In the genomic region with DNA sequence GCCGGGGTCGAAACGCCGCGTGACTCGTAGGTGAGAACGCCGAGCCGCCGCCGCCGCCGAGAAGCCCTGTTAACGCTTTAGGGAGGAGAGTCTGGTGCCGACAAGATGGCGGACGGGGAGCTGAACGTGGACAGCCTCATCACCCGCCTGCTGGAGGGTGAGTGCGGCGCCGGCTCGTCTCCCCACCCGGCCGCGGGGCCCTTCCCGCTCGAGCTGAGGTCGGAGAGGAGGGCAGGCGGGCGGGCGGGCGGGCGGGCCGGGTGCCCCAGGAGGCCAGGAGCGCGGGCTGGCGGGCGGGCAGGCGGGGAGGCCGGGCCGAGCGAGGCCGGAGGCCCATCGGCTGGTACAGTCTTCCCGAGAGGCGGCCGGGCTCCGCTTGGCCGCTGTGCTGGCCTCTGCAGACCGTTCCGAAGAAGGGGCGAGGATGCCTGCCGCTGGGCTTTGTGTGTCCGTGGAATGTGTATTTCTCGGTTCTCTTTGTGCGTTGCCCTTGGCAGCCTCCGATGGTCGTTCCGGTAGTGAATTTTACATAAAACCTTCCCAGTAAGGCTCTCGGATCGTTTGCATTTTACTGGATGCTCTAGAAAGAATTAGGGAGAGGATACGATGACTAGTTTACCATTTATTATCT, we compare ENCODE assay signal across 8 mouse cellular contexts. TPM values are rescaled to one million over a fixed set of nuclear protein-coding genes. Genes with fewer than 3 reads are reported as not detected.
DNase-seq lines count a peak whose midpoint lies in the region; ATAC-seq lines count a peak whose summit lies in the region.

No protein-coding gene starts in this region.

- peak overlapping the region; percentile 70 for H3K4me2 ChIP-seq in heart, embryonic 14.5 days (ENCODE audit: low read length)
- H3K4me2 ChIP-seq in intestine, embryonic 16.5 days (ENCODE audit: low read depth, low read length), result peak overlapping the region; percentile 44; the same call in 1 of the 2 replicates
- H3K4me2 ChIP-seq in midbrain, embryonic 13.5 days (replicated peaks), result peak overlapping the region; percentile 64

- no peaks in the 10 kb centered on the region for H3K27me3 ChIP-seq in heart, embryonic 14.5 days (ENCODE audit: control insufficient read depth, insufficient read depth, low read length)
- no peaks in the 10 kb centered on the region for H3K27me3 ChIP-seq in intestine, embryonic 16.5 days (replicated peaks; ENCODE audit: control insufficient read depth, insufficient read depth, low read length)
- H3K27me3 ChIP-seq in midbrain, embryonic 13.5 days, result no peaks in the 10 kb centered on the region

- no peaks in the 10 kb centered on the region for H3K9me3 ChIP-seq in heart, embryonic 14.5 days (ENCODE audit: control insufficient read depth, low read length)
- no peaks in the 10 kb centered on the region for H3K9me3 ChIP-seq in intestine, embryonic 16.5 days (ENCODE audit: control insufficient read depth, low read length)
- H3K9me3 ChIP-seq in midbrain, embryonic 13.5 days, result no peaks in the 10 kb centered on the region

- peak overlapping the region; percentile 100 for H3K9ac ChIP-seq in heart, embryonic 14.5 days (ENCODE audit: low read length)
- H3K9ac ChIP-seq in intestine, embryonic 16.5 days (ENCODE audit: low read depth, low read length), result peak overlapping the region; percentile 98
- H3K9ac ChIP-seq in midbrain, embryonic 13.5 days (replicated peaks), result peak overlapping the region; percentile 97

- no peaks in the 10 kb centered on the region for H3K36me3 ChIP-seq in heart, embryonic 14.5 days (ENCODE audit: control insufficient read depth, insufficient read depth, low read length)
- H3K36me3 ChIP-seq in intestine, embryonic 16.5 days (ENCODE audit: control insufficient read depth, insufficient read depth, low read length), result no peaks in the 10 kb centered on the region
- no peaks in the 10 kb centered on the region for H3K36me3 ChIP-seq in midbrain, embryonic 13.5 days

- peak; percentile 64 for ATAC-seq in heart, embryonic 14.5 days (ENCODE audit: insufficient number of reproducible peaks, insufficient read depth, low FRiP score, low read depth)
- peak; percentile 17 for ATAC-seq in erythroblast, adult 5-6 weeks (replicated peaks; ENCODE audit: low FRiP score, poor library complexity, severe bottlenecking)
- ATAC-seq in intestine, embryonic 16.5 days, result peak; percentile 76
- peak; percentile 89 for ATAC-seq in midbrain, embryonic 13.5 days

- H3K4me3 ChIP-seq in heart, embryonic 14.5 days (ENCODE audit: control insufficient read depth in 1 of 2, insufficient read depth in 1 of 2, low read depth in 1 of 2, low read length in 2 of 2), result peak overlapping the region; percentile 93 to 98
- H3K4me3 ChIP-seq in intestine, embryonic 16.5 days (ENCODE audit: low read length), result peak overlapping the region; percentile 92
- peak overlapping the region; percentile 89 for H3K4me3 ChIP-seq in midbrain, embryonic 13.5 days (replicated peaks)

- no peak for DNase-seq in heart, adult 11 months
- peak; percentile 85 for DNase-seq in thymus, postnatal 4 days
- DNase-seq in thymus, postnatal 36 days, result no peak
- no peak for DNase-seq in gastrocnemius, adult 18-20 months (ENCODE audit: low spot score)

- peaks cover 3 to 28% of the 10 kb centered on the region in 2 experiments for H3K4me1 ChIP-seq in heart, embryonic 14.5 days (ENCODE audit: control insufficient read depth in 2 of 2, insufficient read depth in 2 of 2, low read length in 2 of 2)
- peaks cover 5% of the 10 kb centered on the region; the same call in 1 of the 2 replicates for H3K4me1 ChIP-seq in intestine, embryonic 16.5 days (ENCODE audit: control insufficient read depth, insufficient read depth, low read length)
- H3K4me1 ChIP-seq in midbrain, embryonic 13.5 days (replicated peaks), result peaks cover 24% of the 10 kb centered on the region

- under 1% methylated on average over 47 of the region's 63 CpGs for whole genome bisulfite sequencing in heart, embryonic 14.5 days
- WGBS in intestine, embryonic 16.5 days, result under 1% methylated on average over 54 of the region's 63 CpGs
- under 1% methylated on average over 61 of the region's 63 CpGs for WGBS in midbrain, embryonic 13.5 days

- peak overlapping the region; percentile 97 to 98 for H3K27ac ChIP-seq in heart, embryonic 14.5 days (replicated peaks in 1 of 2; ENCODE audit: control insufficient read depth in 1 of 2, insufficient read depth in 1 of 2, low read depth in 2 of 2, low read length in 2 of 2)
- H3K27ac ChIP-seq in intestine, embryonic 16.5 days (ENCODE audit: low read length), result peak overlapping the region; percentile 99
- peak overlapping the region; percentile 100 for H3K27ac ChIP-seq in midbrain, embryonic 13.5 days

RNA-seq across cellular contexts. Expression of a gene that starts 0.7 kb away (rescaled TPM):
- 276 and 286 TPM in 2 replicates for polyA plus RNA-seq in heart, embryonic 14.5 days (2014; fragmentation: Nextera tagmentation; extraction: Ambion mirVana)
- total RNA-seq in erythroblast, adult 5-6 weeks (2015; ENCODE audit: low replicate concordance), result 473 and 522 TPM in 2 replicates
- total RNA-seq in erythroblast, adult 5-6 weeks (2017; ENCODE audit: low replicate concordance), result 929 and 957 TPM in 2 replicates
- 161 and 168 TPM in 2 replicates for polyA plus RNA-seq in intestine, embryonic 16.5 days (2015; fragmentation: Nextera tagmentation; extraction: Ambion mirVana)
- polyA plus RNA-seq in midbrain, embryonic 13.5 days (2015; fragmentation: Nextera tagmentation; extraction: Ambion mirVana), result 209 and 244 TPM in 2 replicates
- total RNA-seq in gastrocnemius, adult 18-20 months (2021), result 100 to 1,000 TPM; 475 to 504 TPM

Comparison
In these comparisons a context has a peak if more than half of its experiments do, and no peak if none do; other contexts are left out.
1. ATAC-seq: peak in every context shown above with its lines; median percentile 89 in midbrain, embryonic 13.5 days; 76 in intestine, embryonic 16.5 days; 64 in heart, embryonic 14.5 days; 17 in erythroblast, adult 5-6 weeks.